Mouse (Mus musculus): ENCODE data around the gene 1810062G17Rik. TPM values are rescaled to one million over a fixed set of nuclear protein-coding genes. Genes with fewer than 3 reads are reported as not detected.

The 1810062G17Rik gene
- polyA plus RNA-seq (2017; shearing (Covaris generic)) = 3.1 TPM

DNA sequence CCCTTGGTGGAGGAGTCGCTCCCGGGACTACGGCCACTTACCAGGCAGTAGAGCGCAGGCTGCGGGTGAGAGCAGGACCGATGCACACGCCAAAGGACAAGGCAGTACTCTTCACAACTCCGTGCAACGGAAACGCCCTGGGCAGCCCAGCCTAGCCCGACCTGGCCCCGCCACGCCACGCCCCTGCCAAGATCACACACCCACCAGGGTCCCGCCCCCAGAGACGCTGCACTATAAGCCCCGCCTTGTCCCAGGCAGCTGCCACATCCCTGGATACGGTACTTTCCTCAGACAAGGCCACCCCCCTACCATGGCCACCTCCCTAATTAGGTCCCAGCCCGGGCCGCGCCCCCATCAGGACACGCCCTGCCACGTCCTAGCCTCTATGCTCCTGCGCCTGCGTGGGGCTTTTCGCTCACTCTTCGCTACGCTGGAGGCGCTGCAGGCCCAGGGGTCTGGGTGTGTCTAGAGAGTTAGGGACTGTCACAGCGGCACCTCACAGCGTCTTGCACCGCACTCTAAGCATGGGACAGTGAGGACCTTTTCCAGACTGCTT lies at the start of gene 1810062G17Rik, which contains the start of gene Anxa5:
1810062G17Rik (plus strand) TSS at position 406 of the 556 bp plus-strand sequence.
Anxa5 (minus strand) TSS at position 363 of the 556 bp plus-strand sequence.

GRCm38 (mm10) chr3:36521073-36522060 lies 45.6 kb downstream of the 1810062G17Rik start, which contains the start of gene Gm11549:
TSS of gene Gm11549 (minus strand) at chr3:36521813.

Other genes with a start within 250 kb of the 1810062G17Rik start
- gene Anxa5, start within 50 bp of the 1810062G17Rik start, polyA plus RNA-seq (2017; shearing (Covaris generic)) = 186 TPM
- not detected for gene Gm11549, start 45.9 kb downstream of the 1810062G17Rik start, polyA plus RNA-seq (2017; shearing (Covaris generic))
- gene Exosc9, start 76.7 kb downstream of the 1810062G17Rik start, polyA plus RNA-seq (2017; shearing (Covaris generic)) = 59.0 TPM
- gene Ccna2, start 96.2 kb downstream of the 1810062G17Rik start, polyA plus RNA-seq (2017; shearing (Covaris generic)) = 1.4 TPM
- 1.2 TPM for gene Bbs7, start 137.5 kb downstream of the 1810062G17Rik start, polyA plus RNA-seq (2017; shearing (Covaris generic))
- not detected for gene Trpc3, start 214.2 kb downstream of the 1810062G17Rik start, polyA plus RNA-seq (2017; shearing (Covaris generic))

Measured in CD4-positive, CD25-positive, alpha-beta regulatory T cell, adult 9 weeks (primary cell).